Mouse (Mus musculus): ENCODE measurements at regions not wholly inside any gene's neighbourhood (a gene's known extent, or its start where the extent isn't known, plus 50 kb on each side); places are given as distances from the start of the nearest gene placed in this dataset.

DNA sequence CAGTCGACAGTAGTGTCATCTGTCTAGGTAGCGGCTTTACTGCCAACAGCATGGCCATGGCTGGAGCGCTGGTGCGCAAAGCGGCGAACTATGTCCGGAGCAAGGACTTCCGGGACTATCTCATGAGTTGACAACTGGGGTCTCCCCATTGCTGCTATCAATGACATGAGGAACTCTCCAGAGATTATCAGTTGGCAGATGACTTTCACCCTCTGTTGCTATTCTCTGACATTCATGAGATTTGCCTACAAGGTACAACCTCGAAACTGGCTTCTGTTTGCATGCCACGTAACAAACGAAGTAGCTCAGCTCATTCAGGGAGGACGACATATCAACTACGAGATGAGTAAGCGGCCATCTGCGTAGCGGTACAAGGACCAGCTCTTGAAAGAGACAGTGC, 374.6 kb upstream of the Gm6657 start:
- TF ChIP-seq CTCF (IDR thresholded peaks at IDR 0.05; ENCODE audit: extremely low read depth, insufficient read depth, low read length), result no peak
- TF ChIP-seq POLR2A (IDR thresholded peaks at IDR 0.05; ENCODE audit: extremely low read depth, insufficient read depth, low read length), result no peak
